Mouse (Mus musculus) thymus, adult 2 months (tissue): ENCODE results near the gene Mad1l1.

ENCODE experiments used
- CTCF ChIP-seq: fragments of 200-500 bp; IDR thresholded peaks from 2 replicates; pipeline ENCODE4 v1.5.1; 2012; ENCODE audit warnings: mild to moderate bottlenecking, control low read depth, low read length, moderate library complexity, borderline replicate concordance; ENCODE audit not compliant: control insufficient read depth, poor library complexity, insufficient read depth; ENCODE audit errors: extremely low read depth
- POLR2A ChIP-seq: fragments of 200-500 bp; IDR thresholded peaks from 2 replicates; pipeline ENCODE4 v1.6.1; 2012; ENCODE audit warnings: mild to moderate bottlenecking, low read length, control low read depth, moderate library complexity; ENCODE audit not compliant: control insufficient read depth, poor library complexity, insufficient read depth; ENCODE audit errors: extremely low read depth

GRCm38 (mm10) chr5:140019616-140020015 lies 301.7 kb downstream of the Mad1l1 start:
- TF ChIP-seq POLR2A (no peak), CTCF (no peak)
